Mouse (Mus musculus): ENCODE results near the gene Rsf1.

Gene Rsf1

GRCm38 (mm10) chr7:97725401-97725800 lies 145.7 kb downstream of the Rsf1 start:
- no peak for DNase-seq (ENCODE audit: low spot score)

- no peak for DNase-seq (ENCODE audit: low spot score)
Measured at GRCm38 (mm10) chr7:97726080-97726479, 146.4 kb downstream of the Rsf1 start.

- DNase-seq (ENCODE audit: low spot score) = no peak
Measured at GRCm38 (mm10) chr7:97726778-97727177, 147.1 kb downstream of the Rsf1 start.

GRCm38 (mm10) chr7:97728666-97729614 lies 149.3 kb downstream of the Rsf1 start:
- no peak for DNase-seq (ENCODE audit: low spot score)

- DNase-seq (ENCODE audit: low spot score) = no peak
Measured at GRCm38 (mm10) chr7:97730427-97730826, 150.7 kb downstream of the Rsf1 start.

GRCm38 (mm10) chr7:97733606-97734005 lies 153.9 kb downstream of the Rsf1 start:
- no peak for DNase-seq (ENCODE audit: low spot score)

GRCm38 (mm10) chr7:97735021-97735420 lies 155.3 kb downstream of the Rsf1 start:
- DNase-seq (ENCODE audit: low spot score) = no peak

- DNase-seq (ENCODE audit: low spot score) = no peak
Measured at GRCm38 (mm10) chr7:97735886-97736420, 156.3 kb downstream of the Rsf1 start.

GRCm38 (mm10) chr7:97737256-97737637 lies 157.6 kb downstream of the Rsf1 start:
- DNase-seq (ENCODE audit: low spot score) = no peak

- peak; percentile 30 for DNase-seq (ENCODE audit: low spot score)
Measured at GRCm38 (mm10) chr7:97737638-97738456, 158.2 kb downstream of the Rsf1 start, which contains the start of gene Aqp11. TSS of gene Aqp11 (minus strand) at chr7:97738289.

GRCm38 (mm10) chr7:97740948-97741347 lies 161.3 kb downstream of the Rsf1 start:
- DNase-seq (ENCODE audit: low spot score) = no peak

GRCm38 (mm10) chr7:97741756-97742291 lies 162.1 kb downstream of the Rsf1 start:
- no peak for DNase-seq (ENCODE audit: low spot score)
